Mouse (Mus musculus) liver, postnatal 0 days (tissue): ENCODE measurements around the gene Ppm1l.
"Not testable (repeated sequence)": the region's sequence is repeated elsewhere in the genome, so short reads cannot be mapped to it uniquely, and the experiment has no call there.

Experiments used
- CTCF ChIP-seq: sonication (generic); IDR thresholded peaks from 2 replicates; pipeline ENCODE4 v1.5.1; 2016; ENCODE audit warnings: antibody characterized with exemption, low read depth
- EP300 ChIP-seq: IDR thresholded peaks from 2 replicates; pipeline ENCODE4 v1.6.1; 2016; ENCODE audit warnings: antibody characterized with exemption, low read depth, mild to moderate bottlenecking

GRCm38 (mm10) chr3:69424781-69425180 is 108.1 kb downstream of the Ppm1l start:
- TF ChIP-seq CTCF, EP300: not testable (repeated sequence)
